Mouse (Mus musculus) midbrain, embryonic 12.5 days (tissue): ENCODE measurements at regions not wholly inside any gene's neighbourhood (a gene's known extent, or its start where the extent isn't known, plus 50 kb on each side); places are given as distances from the start of the nearest gene placed in this dataset.

Source experiments
- ATAC-seq: fragments of 200-750 bp; cut with Nextera tagmentation; 2 replicates; pipeline ENCODE4 v1.8.0; 2017; ENCODE audit warnings: low read depth, moderate TSS enrichment, moderate library complexity; ENCODE audit not compliant: low FRiP score
- H3K27ac ChIP-seq: fragments of 300-500 bp; sonication (generic); replicated peaks from 2 replicates; pipeline ENCODE4 v1.5.1; 2016; ENCODE audit warnings: mild to moderate bottlenecking
- H3K27me3 ChIP-seq: fragments of 300-500 bp; sonication (generic); 2 replicates; pipeline ENCODE4 v1.6.1; 2016; ENCODE audit warnings: mild to moderate bottlenecking
- H3K36me3 ChIP-seq: fragments of 300-500 bp; sonication (generic); 2 replicates; pipeline ENCODE4 v1.6.1; 2016
- H3K4me1 ChIP-seq: fragments of 300-500 bp; sonication (generic); 2 replicates; pipeline ENCODE4 v1.6.1; 2016
- H3K4me2 ChIP-seq: fragments of 300-500 bp; sonication (generic); replicated peaks from 2 replicates; pipeline ENCODE4 v1.6.1; 2016; ENCODE audit warnings: mild to moderate bottlenecking, moderate library complexity
- H3K4me3 ChIP-seq: fragments of 300-500 bp; sonication (generic); 2 replicates; pipeline ENCODE4 v1.5.1; 2016; ENCODE audit warnings: mild to moderate bottlenecking
- H3K9ac ChIP-seq: fragments of 300-500 bp; sonication (generic); replicated peaks from 2 replicates; pipeline ENCODE4 v1.6.1; 2016; ENCODE audit warnings: mild to moderate bottlenecking, moderate library complexity
- H3K9me3 ChIP-seq: fragments of 300-500 bp; sonication (generic); 2 replicates; pipeline ENCODE4 v1.6.1; 2016; ENCODE audit warnings: mild to moderate bottlenecking
- WGBS: fragments of 180-500 bp; shearing (Covaris S2); methylation state at CpG from one replicate; pipeline ENCODE4 v1.1.7; 2016; 5-methylcytosine and 5-hydroxymethylcytosine counted together

DNA sequence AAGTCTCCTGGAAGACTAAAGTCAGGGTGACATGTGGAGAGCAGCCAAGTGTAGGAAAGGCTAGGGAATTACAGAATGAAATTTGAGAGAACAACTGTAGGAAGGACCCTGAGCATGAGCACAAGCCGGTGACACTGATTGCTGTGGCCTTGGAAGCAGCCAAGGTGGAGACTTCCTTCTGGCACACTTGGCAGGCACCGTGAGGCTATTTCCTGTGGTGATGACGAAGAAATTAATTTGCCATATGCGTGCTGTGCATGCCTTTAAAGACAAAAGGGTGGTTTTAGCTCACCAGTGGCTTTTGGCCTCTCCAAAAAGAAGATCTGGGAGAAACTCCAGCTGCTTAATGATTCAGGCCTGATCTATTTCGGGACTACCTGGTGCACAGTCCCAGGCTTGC is 55.4 kb upstream of the Mgmt start:
- Histone ChIP-seq H3K27me3 (no peaks in the 10 kb centered on the region), H3K9me3 (no peaks in the 10 kb centered on the region), H3K9ac (no peak overlapping the region), H3K27ac (no peak overlapping the region), H3K4me3 (no peak overlapping the region), H3K4me2 (no peak overlapping the region), H3K36me3 (no peaks in the 10 kb centered on the region), H3K4me1 (peaks cover 5% of the 10 kb centered on the region)
- WGBS = 84% methylated on average over 5 of the region's 5 CpGs
- no peak for ATAC-seq

GRCm38 (mm10) chr7:136840224-136840623 is 54.2 kb upstream of the Mgmt start:
- 67% methylated on average over 7 of the region's 7 CpGs for WGBS
- no peaks in the 10 kb centered on the region for H3K9me3 ChIP-seq
- H3K4me1 ChIP-seq = peaks cover 13% of the 10 kb centered on the region
- H3K27me3 ChIP-seq = no peaks in the 10 kb centered on the region
- H3K9ac ChIP-seq = no peak overlapping the region
- no peak overlapping the region for H3K27ac ChIP-seq
- no peak for ATAC-seq
- no peak overlapping the region for H3K4me2 ChIP-seq
- H3K36me3 ChIP-seq = no peaks in the 10 kb centered on the region
- no peak overlapping the region for H3K4me3 ChIP-seq

GRCm38 (mm10) chr7:136842751-136843150 is 51.7 kb upstream of the Mgmt start:
- ATAC-seq = no peak
- Histone ChIP-seq H3K9ac (no peak overlapping the region), H3K4me1 (peaks cover 26% of the 10 kb centered on the region), H3K4me2 (no peak overlapping the region), H3K27me3 (peaks cover 5% of the 10 kb centered on the region), H3K9me3 (no peaks in the 10 kb centered on the region), H3K27ac (no peak overlapping the region), H3K36me3 (no peaks in the 10 kb centered on the region), H3K4me3 (no peak overlapping the region)
- WGBS = 75% methylated on average over 7 of the region's 7 CpGs

- Histone ChIP-seq H3K9me3 (no peaks in the 10 kb centered on the region), H3K4me3 (no peak overlapping the region), H3K36me3 (no peaks in the 10 kb centered on the region), H3K27me3 (peaks cover 5% of the 10 kb centered on the region), H3K9ac (no peak overlapping the region), H3K4me1 (peaks cover 26% of the 10 kb centered on the region), H3K27ac (no peak overlapping the region), H3K4me2 (no peak overlapping the region)
- 35% methylated on average over 5 of the region's 5 CpGs for WGBS
- ATAC-seq = no peak
Observed at GRCm38 (mm10) chr7:136844282-136844681, 50.1 kb upstream of the Mgmt start.
